Mouse (Mus musculus) kidney, adult 2 months (tissue): ENCODE measurements around the gene Zfp385c. TPM values are rescaled to one million over a fixed set of nuclear protein-coding genes. Genes with fewer than 3 reads are reported as not detected.

Experiments used
- DNase-seq: peaks from one replicate; pipeline ENCODE4 v3.0.0; 2021
- H3K27ac ChIP-seq: fragments of 200-500 bp; 2 replicates; pipeline ENCODE4 v1.5.1; 2012; ENCODE audit warnings: low read depth, low read length, control low read depth, inconsistent platforms; ENCODE audit not compliant: insufficient read depth
- H3K27me3 ChIP-seq: fragments of 200-500 bp; replicated peaks from 2 replicates; pipeline ENCODE4 v1.6.1; 2012; ENCODE audit warnings: mild to moderate bottlenecking, moderate library complexity, low read length, inconsistent platforms; ENCODE audit not compliant: control insufficient read depth, insufficient read depth
- H3K36me3 ChIP-seq: fragments of 200-500 bp; 2 replicates; pipeline ENCODE4 v1.6.1; 2012; ENCODE audit warnings: mild to moderate bottlenecking, moderate library complexity, low read length, inconsistent platforms; ENCODE audit not compliant: control insufficient read depth, insufficient read depth
- H3K4me1 ChIP-seq: fragments of 200-500 bp; 2 replicates; pipeline ENCODE4 v1.6.1; 2011; ENCODE audit warnings: low read length; ENCODE audit not compliant: control insufficient read depth, insufficient read depth
- H3K4me3 ChIP-seq: fragments of 200-500 bp; 2 replicates; pipeline ENCODE4 v1.5.1; 2011; ENCODE audit warnings: mild to moderate bottlenecking, low read depth, low read length, control low read depth; ENCODE audit not compliant: insufficient read depth
- CTCF ChIP-seq: fragments of 200-500 bp; conservative IDR thresholded peaks from 2 replicates; pipeline ENCODE4 v1.5.1; 2011; ENCODE audit warnings: low read depth, mild to moderate bottlenecking, control low read depth, low read length, moderate library complexity, mixed read lengths; ENCODE audit not compliant: insufficient read depth, insufficient read length
- POLR2A ChIP-seq: fragments of 200-500 bp; IDR thresholded peaks from one replicate; pipeline ENCODE4 v1.6.1; 2011; ENCODE audit warnings: low read depth, low read length, control low read depth
- WGBS: fragments of 180-500 bp; shearing (Covaris S2); methylation state at CpG from one replicate; pipeline ENCODE4 v1.1.7; 2018; 5-methylcytosine and 5-hydroxymethylcytosine counted together
- polyA plus RNA-seq: library from polyadenylated mRNA; depleted of rRNA; stranded (reverse); fragments of >200 nt; gene quantifications from 2 replicates; pipeline ENCODE4 v1.2.3, GENCODE M21; 2012

The Zfp385c gene
- polyA plus RNA-seq, 1 experiment = 0.34 TPM

- no peaks in the 10 kb centered on the region for H3K36me3 ChIP-seq
- WGBS = 27% methylated on average over 5 of the region's 5 CpGs
- TF ChIP-seq POLR2A (no peak), CTCF (no peak)
- peaks cover 77% of the 10 kb centered on the region for H3K4me1 ChIP-seq
- peak overlapping the region; percentile 88 for H3K27ac ChIP-seq
- H3K27me3 ChIP-seq = no peaks in the 10 kb centered on the region
- no peak overlapping the region for H3K4me3 ChIP-seq
- peak; percentile 79 for DNase-seq
Measured at GRCm38 (mm10) chr11:100724919-100725512, 32.8 kb upstream of the Zfp385c start.

- peak; percentile 77 for DNase-seq
- 16% methylated on average over 2 of the region's 2 CpGs for WGBS
- Histone ChIP-seq H3K4me3 (no peak overlapping the region), H3K36me3 (no peaks in the 10 kb centered on the region), H3K27me3 (no peaks in the 10 kb centered on the region), H3K4me1 (peaks cover 73% of the 10 kb centered on the region), H3K27ac (peak overlapping the region; percentile 86)
- no peak for TF ChIP-seq CTCF
- no peak for TF ChIP-seq POLR2A
Measured at GRCm38 (mm10) chr11:100722493-100723028, 30.3 kb upstream of the Zfp385c start.

GRCm38 (mm10) chr11:100721776-100722492 lies 29.7 kb upstream of the Zfp385c start:
- peak overlapping the region; percentile 86 for H3K27ac ChIP-seq
- peaks cover 2% of the 10 kb centered on the region; the same call in 1 of the 2 replicates for H3K36me3 ChIP-seq
- peaks cover 67% of the 10 kb centered on the region for H3K4me1 ChIP-seq
- peak; percentile 90 for DNase-seq
- H3K27me3 ChIP-seq = no peaks in the 10 kb centered on the region
- 32% methylated on average over 8 of the region's 8 CpGs for WGBS
- H3K4me3 ChIP-seq = no peak overlapping the region
- TF ChIP-seq CTCF (no peak), POLR2A (no peak)

GRCm38 (mm10) chr11:100721254-100721653 lies 29.0 kb upstream of the Zfp385c start:
- Histone ChIP-seq H3K4me3 (no peak overlapping the region), H3K27me3 (no peaks in the 10 kb centered on the region), H3K4me1 (peaks cover 67% of the 10 kb centered on the region), H3K36me3 (peaks cover 2% of the 10 kb centered on the region; the same call in 1 of the 2 replicates), H3K27ac (peak overlapping the region; percentile 86)
- 33% methylated on average over 4 of the region's 4 CpGs for WGBS
- TF ChIP-seq CTCF (no peak), POLR2A (no peak)
- peak; percentile 65 for DNase-seq

GRCm38 (mm10) chr11:100720345-100720744 lies 28.1 kb upstream of the Zfp385c start:
- no peak for DNase-seq
- 49% methylated on average over 5 of the region's 5 CpGs for WGBS
- Histone ChIP-seq H3K4me3 (no peak overlapping the region), H3K4me1 (peaks cover 59% of the 10 kb centered on the region), H3K27ac (peak overlapping the region; percentile 86), H3K36me3 (peaks cover 2% of the 10 kb centered on the region; the same call in 1 of the 2 replicates), H3K27me3 (no peaks in the 10 kb centered on the region)
- TF ChIP-seq CTCF (no peak), POLR2A (no peak)

- WGBS = 72% methylated on average over 11 of the region's 11 CpGs
- Histone ChIP-seq H3K4me3 (no peak overlapping the region), H3K36me3 (peaks cover 2% of the 10 kb centered on the region; the same call in 1 of the 2 replicates), H3K27me3 (no peaks in the 10 kb centered on the region), H3K27ac (peak overlapping the region; percentile 86), H3K4me1 (peaks cover 54% of the 10 kb centered on the region)
- TF ChIP-seq POLR2A (no peak), CTCF (no peak)
- DNase-seq = no peak
Measured at GRCm38 (mm10) chr11:100719893-100720292, 27.6 kb upstream of the Zfp385c start.

- peak; percentile 73 for DNase-seq
- Histone ChIP-seq H3K36me3 (peaks cover 2% of the 10 kb centered on the region; the same call in 1 of the 2 replicates), H3K4me1 (peaks cover 49% of the 10 kb centered on the region), H3K27ac (peak overlapping the region; percentile 86), H3K4me3 (no peak overlapping the region), H3K27me3 (no peaks in the 10 kb centered on the region)
- TF ChIP-seq CTCF = no peak
- no peak for TF ChIP-seq POLR2A
- 42% methylated on average over 3 of the region's 3 CpGs for WGBS
Measured at GRCm38 (mm10) chr11:100719312-100719711, 27.1 kb upstream of the Zfp385c start.
